Mouse (Mus musculus) embryonic fibroblast, embryonic 13.5 days (primary cell): ENCODE data around the gene Hoxa11.
A peak's percentile ranks its signal among the peaks of the same experiment; 100 is the strongest.

Experiments
- CTCF ChIP-seq: IDR thresholded peaks from 2 replicates; pipeline ENCODE4 v1.5.1; 2011; ENCODE audit warnings: mild to moderate bottlenecking, control low read depth, low read length, moderate library complexity, borderline replicate concordance; ENCODE audit not compliant: insufficient read depth
- POLR2A ChIP-seq: IDR thresholded peaks from 2 replicates; pipeline ENCODE4 v1.6.1; 2011; ENCODE audit warnings: low read depth, mild to moderate bottlenecking, control low read depth, low read length, moderate library complexity

GRCm38 (mm10) chr6:52204050-52204752 is 41.4 kb downstream of the Hoxa11 start, which contains the start of gene Hoxa5:
- TF ChIP-seq POLR2A (peak; percentile 49; the same call in 1 of the 2 replicates), CTCF (peak; percentile 80)
